Mouse (Mus musculus) forebrain, embryonic 11.5 days (tissue): ENCODE data around the gene Nprl3. TPM values are rescaled to one million over a fixed set of nuclear protein-coding genes. Genes with fewer than 3 reads are reported as not detected.
A peak's percentile ranks its signal among the peaks of the same experiment; 100 is the strongest.

ENCODE experiments used
- ATAC-seq: fragments of 200-750 bp; cut with Nextera tagmentation; replicated peaks from 2 replicates; pipeline ENCODE4 v1.8.0; 2017; ENCODE audit warnings: moderate TSS enrichment; ENCODE audit not compliant: low FRiP score
- DNase-seq: peaks from one replicate; pipeline ENCODE4 v3.0.0-alpha.2; 2017; ENCODE audit warnings: low spot score
- H3K27ac ChIP-seq: fragments of 300-500 bp; sonication (generic); 2 replicates; pipeline ENCODE4 v1.5.1; 2014; ENCODE audit warnings: low read depth, low read length
- H3K27me3 ChIP-seq: fragments of 300-500 bp; sonication (generic); 2 replicates; pipeline ENCODE4 v1.6.1; 2014; ENCODE audit warnings: mild to moderate bottlenecking, low read length, mixed read lengths; ENCODE audit not compliant: control insufficient read depth, insufficient read depth
- H3K36me3 ChIP-seq: fragments of 300-500 bp; sonication (generic); 2 replicates; pipeline ENCODE4 v1.6.1; 2014; ENCODE audit warnings: mild to moderate bottlenecking, low read length, moderate library complexity, mixed read lengths; ENCODE audit not compliant: control insufficient read depth, insufficient read depth
- H3K4me1 ChIP-seq: fragments of 300-500 bp; sonication (generic); replicated peaks from 2 replicates; pipeline ENCODE4 v1.6.1; 2014; ENCODE audit warnings: low read length, mixed read lengths; ENCODE audit not compliant: control insufficient read depth, insufficient read depth
- H3K4me2 ChIP-seq: fragments of 300-500 bp; sonication (generic); 2 replicates; pipeline ENCODE4 v1.6.1; 2014; ENCODE audit warnings: low read depth, mild to moderate bottlenecking, low read length, moderate library complexity, mixed read lengths; ENCODE audit not compliant: severe bottlenecking
- H3K4me3 ChIP-seq: fragments of 300-500 bp; sonication (generic); 2 replicates; pipeline ENCODE4 v1.5.1; 2014; ENCODE audit warnings: low read depth, low read length
- H3K9ac ChIP-seq: fragments of 300-500 bp; sonication (generic); 2 replicates; pipeline ENCODE4 v1.6.1; 2014; ENCODE audit warnings: low read length
- H3K9me3 ChIP-seq: fragments of 300-500 bp; sonication (generic); 2 replicates; pipeline ENCODE4 v1.6.1; 2016; ENCODE audit warnings: low read length, mixed read lengths; ENCODE audit not compliant: control insufficient read depth
- WGBS: fragments of 180-500 bp; shearing (Covaris S2); extraction: QIAGEN DNeasy Blood & Tissue Kit; methylation state at CpG from one replicate; pipeline ENCODE4 v1.1.7; 2014; 5-methylcytosine and 5-hydroxymethylcytosine counted together
- polyA plus RNA-seq: library from polyadenylated mRNA; unstranded; fragments of >200 nt; fragmentation: Nextera tagmentation; extraction: Ambion mirVana; gene quantifications from 2 replicates; pipeline ENCODE4 v1.2.1, GENCODE M21; 2014

The Nprl3 gene
- polyA plus RNA-seq, 1 experiment from 2014 or later, result 44.5 TPM

DNA sequence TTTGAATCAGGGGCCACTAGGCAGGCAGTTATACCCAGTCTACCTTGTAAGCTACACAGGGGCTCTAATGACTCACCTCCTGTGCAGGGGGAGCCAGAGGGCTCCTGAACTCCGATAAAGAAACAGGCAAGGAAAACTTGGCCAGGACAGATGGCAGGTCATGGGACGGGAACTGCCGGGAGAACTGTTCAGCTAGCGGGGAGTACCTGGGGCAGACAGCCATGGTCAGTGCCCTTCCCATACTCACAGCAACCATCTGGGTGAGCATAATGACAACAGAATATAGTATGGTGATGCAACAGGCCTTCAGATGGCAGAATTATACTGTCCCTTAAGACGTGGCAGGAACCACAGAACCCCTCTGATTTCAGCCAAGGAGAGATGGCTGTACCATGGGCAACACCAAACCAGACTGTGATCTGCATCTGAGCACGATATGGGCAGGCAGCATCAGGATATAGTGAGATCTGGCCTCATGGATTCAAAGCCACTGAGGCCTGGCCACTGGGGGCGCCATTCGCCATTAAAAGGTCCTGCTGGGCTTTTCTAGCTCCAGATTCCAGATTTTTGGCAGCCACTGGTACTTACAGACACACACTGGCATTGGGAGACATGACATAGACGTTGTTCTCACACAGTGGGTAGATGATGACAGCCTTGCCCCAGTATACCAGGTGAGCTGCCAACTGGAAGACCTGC is 30.6 kb downstream of the Nprl3 start:
- no peak; the same call in 1 of the 2 replicates for ATAC-seq
- WGBS, result 60% methylated on average over 9 of the region's 9 CpGs
- H3K36me3 ChIP-seq, result no peaks in the 10 kb centered on the region; the same call in 1 of the 2 replicates

DNA sequence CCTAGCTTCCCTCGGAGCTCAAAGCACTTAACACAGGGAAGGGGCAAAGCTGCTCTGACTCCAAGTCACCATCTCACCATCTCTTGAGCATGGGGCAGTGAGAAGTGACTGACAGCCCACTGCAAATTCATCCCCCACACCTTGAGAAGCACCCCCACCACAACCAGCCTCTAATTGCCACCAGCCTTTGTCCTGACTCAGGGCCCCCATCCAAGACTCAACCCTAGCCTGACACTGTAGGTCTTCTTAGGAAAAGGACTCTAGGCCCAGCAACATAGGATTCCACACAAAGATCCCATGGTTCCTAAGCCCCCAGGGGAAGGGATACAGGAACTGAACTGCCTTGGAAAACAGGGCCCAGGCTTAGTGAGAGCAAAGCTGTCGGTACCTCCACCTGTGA is 31.4 kb downstream of the Nprl3 start:
- 86% methylated on average over 2 of the region's 2 CpGs for WGBS
- Histone ChIP-seq H3K9ac (no peak overlapping the region), H3K27me3 (no peaks in the 10 kb centered on the region), H3K4me2 (no peak overlapping the region), H3K4me3 (no peak overlapping the region), H3K36me3 (peaks cover 6% of the 10 kb centered on the region; the same call in 1 of the 2 replicates), H3K4me1 (no peaks in the 10 kb centered on the region), H3K27ac (no peak overlapping the region), H3K9me3 (no peaks in the 10 kb centered on the region)
- no peak for ATAC-seq
- no peak for DNase-seq

More for the DNA sequence above, 30.6 kb downstream of the Nprl3 start:
- DNase-seq, result peak; percentile 77
- Histone ChIP-seq H3K4me2 (no peak overlapping the region), H3K27me3 (no peaks in the 10 kb centered on the region), H3K9me3 (no peaks in the 10 kb centered on the region), H3K9ac (no peak overlapping the region), H3K4me3 (no peak overlapping the region), H3K4me1 (no peaks in the 10 kb centered on the region), H3K27ac (no peak overlapping the region)

DNA sequence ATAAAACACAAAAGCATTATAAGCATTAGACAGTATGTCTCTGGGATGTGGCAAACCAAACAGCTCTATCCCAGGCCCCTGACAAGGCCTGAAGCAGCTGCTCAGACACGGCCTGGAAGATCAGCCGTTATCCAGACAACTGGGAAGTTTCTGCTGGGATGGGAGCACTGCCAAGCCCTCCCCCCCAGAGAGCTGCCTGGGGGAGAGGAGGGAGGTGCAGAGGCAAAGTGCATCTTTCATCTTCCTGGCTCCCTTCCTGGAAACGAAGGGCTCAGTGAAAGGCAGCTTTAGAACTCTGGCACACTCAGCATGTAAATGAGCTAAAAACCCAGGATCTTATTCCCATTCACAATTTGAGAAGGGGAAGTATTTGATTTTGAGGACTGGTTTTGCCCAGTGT is 31.9 kb downstream of the Nprl3 start:
- no peaks in the 10 kb centered on the region for H3K4me1 ChIP-seq
- ATAC-seq (no peak), DNase-seq (no peak)
- no peak overlapping the region for H3K4me3 ChIP-seq
- H3K9ac ChIP-seq, result no peak overlapping the region
- H3K9me3 ChIP-seq, result no peaks in the 10 kb centered on the region
- no peaks in the 10 kb centered on the region for H3K27me3 ChIP-seq
- H3K36me3 ChIP-seq, result peaks cover 6% of the 10 kb centered on the region; the same call in 1 of the 2 replicates
- H3K27ac ChIP-seq, result no peak overlapping the region
- WGBS, result 76% methylated on average over 3 of the region's 3 CpGs
- H3K4me2 ChIP-seq, result no peak overlapping the region

DNA sequence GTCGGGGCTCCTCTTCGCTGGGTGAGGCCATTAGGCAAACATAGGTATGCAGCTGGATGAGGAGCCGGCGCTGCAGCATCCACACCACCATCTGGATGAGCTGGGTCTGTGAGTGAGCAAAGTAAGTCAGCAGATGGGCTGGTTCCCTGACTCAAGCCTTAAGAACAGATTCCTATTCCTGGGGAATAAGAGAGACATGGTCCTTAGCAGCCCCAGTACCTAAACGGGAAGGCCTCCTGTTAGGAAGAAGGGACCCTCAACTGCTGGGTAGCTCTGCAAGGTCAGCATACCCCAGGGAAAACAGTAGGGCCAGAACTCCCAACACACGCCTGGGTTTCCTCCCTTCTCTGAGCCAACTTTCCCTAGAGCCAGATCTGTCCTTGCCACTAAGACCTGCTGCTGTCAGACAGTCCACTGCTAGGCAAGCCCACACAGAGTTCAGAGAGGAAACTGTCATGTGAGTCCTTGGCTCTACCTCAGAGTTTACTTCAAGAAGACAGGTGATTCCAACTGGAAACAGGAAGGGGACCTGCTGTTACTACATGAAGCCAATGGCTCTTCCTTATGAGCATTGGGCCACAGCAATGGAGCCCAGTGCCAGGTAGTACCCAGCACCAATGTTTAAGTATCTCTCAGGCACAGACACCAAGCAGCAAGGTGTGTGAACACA is 32.6 kb downstream of the Nprl3 start:
- Histone ChIP-seq H3K36me3 (peaks cover 6% of the 10 kb centered on the region; the same call in 1 of the 2 replicates), H3K9me3 (no peaks in the 10 kb centered on the region), H3K27ac (no peak overlapping the region), H3K4me2 (no peak overlapping the region), H3K27me3 (no peaks in the 10 kb centered on the region), H3K4me1 (no peaks in the 10 kb centered on the region), H3K4me3 (no peak overlapping the region), H3K9ac (no peak overlapping the region)
- DNase-seq (no peak), ATAC-seq (no peak)
- 94% methylated on average over 6 of the region's 6 CpGs for WGBS

DNA sequence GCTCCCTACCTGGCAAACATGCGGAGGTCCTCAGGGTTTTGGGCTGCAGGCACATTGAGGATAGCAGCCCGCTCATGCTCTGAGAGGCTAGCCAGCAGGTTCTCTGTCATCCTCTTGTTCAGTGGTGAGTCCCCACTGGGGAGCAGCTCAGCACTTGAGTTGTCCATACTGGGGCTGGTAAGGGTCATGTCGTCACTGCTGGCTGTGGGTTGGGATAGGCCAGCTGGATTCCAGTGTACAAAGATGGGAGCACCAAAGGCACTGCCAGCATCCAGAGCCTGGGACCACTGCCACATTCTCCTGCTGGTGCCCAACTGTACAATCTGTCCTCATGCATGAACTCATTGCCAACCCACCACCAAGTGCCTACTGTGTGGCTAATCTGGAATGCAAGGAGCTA is 33.6 kb downstream of the Nprl3 start:
- Histone ChIP-seq H3K36me3 (peaks cover 6% of the 10 kb centered on the region; the same call in 1 of the 2 replicates), H3K9me3 (no peaks in the 10 kb centered on the region), H3K4me2 (no peak overlapping the region), H3K4me3 (no peak overlapping the region), H3K9ac (no peak overlapping the region), H3K27ac (no peak overlapping the region), H3K27me3 (no peaks in the 10 kb centered on the region), H3K4me1 (no peaks in the 10 kb centered on the region)
- no peak for ATAC-seq
- 88% methylated on average over 3 of the region's 3 CpGs for WGBS
- DNase-seq, result no peak

DNA sequence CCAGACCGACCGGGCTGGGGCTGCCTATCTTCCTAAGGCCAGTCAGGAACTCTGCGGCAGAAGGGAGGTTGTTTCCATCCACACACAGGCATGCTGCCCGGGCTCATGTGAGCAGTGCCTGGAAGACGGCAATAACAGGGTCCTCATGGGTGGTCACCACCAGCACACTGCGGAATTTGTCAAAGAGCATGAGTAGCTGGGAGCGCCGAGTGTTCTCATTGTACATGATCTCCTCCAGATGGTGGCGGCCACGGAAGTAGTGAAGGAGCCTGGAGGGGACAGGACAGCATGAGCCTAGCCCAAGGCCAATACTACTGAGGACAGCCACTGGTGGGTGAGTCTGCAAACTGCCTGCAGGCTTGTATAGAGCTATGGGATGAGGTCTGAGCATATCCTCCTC is 34.7 kb downstream of the Nprl3 start:
- no peak for DNase-seq
- 85% methylated on average over 10 of the region's 10 CpGs for WGBS
- no peak for ATAC-seq
- Histone ChIP-seq H3K9me3 (no peaks in the 10 kb centered on the region), H3K27me3 (no peaks in the 10 kb centered on the region), H3K27ac (no peak overlapping the region), H3K4me2 (no peak overlapping the region), H3K4me1 (no peaks in the 10 kb centered on the region), H3K36me3 (peaks cover 6% of the 10 kb centered on the region; the same call in 1 of the 2 replicates), H3K9ac (no peak overlapping the region), H3K4me3 (no peak overlapping the region)

DNA sequence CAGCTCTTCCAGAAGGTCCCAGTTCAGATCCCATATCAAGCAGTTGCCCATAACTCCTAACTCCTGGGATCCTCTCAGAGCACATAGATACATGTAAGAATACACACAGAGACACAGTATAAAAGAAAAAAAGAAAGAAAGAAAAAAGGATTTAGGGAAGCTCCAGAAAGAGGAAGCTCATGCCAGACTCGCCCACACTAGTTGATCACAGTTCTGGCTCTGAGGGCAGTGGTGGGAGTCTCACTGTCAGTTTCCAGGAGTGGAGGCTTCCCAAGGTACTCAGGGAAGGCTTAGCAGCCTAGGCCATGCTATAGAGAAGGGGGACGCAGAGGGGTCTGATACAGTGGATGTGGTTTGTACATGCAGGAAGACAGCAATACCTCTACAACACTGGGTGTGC is 36.4 kb downstream of the Nprl3 start:
- no peak overlapping the region for H3K4me3 ChIP-seq
- peaks cover 6% of the 10 kb centered on the region; the same call in 1 of the 2 replicates for H3K36me3 ChIP-seq
- H3K27me3 ChIP-seq, result no peaks in the 10 kb centered on the region
- no peak overlapping the region for H3K9ac ChIP-seq
- H3K27ac ChIP-seq, result no peak overlapping the region
- DNase-seq, result no peak
- H3K4me1 ChIP-seq, result peaks cover 2% of the 10 kb centered on the region; the same call in 1 of the 2 replicates
- no peak overlapping the region for H3K4me2 ChIP-seq
- H3K9me3 ChIP-seq, result no peaks in the 10 kb centered on the region
- 95% methylated on average over 2 of the region's 2 CpGs for WGBS
- ATAC-seq, result no peak

DNA sequence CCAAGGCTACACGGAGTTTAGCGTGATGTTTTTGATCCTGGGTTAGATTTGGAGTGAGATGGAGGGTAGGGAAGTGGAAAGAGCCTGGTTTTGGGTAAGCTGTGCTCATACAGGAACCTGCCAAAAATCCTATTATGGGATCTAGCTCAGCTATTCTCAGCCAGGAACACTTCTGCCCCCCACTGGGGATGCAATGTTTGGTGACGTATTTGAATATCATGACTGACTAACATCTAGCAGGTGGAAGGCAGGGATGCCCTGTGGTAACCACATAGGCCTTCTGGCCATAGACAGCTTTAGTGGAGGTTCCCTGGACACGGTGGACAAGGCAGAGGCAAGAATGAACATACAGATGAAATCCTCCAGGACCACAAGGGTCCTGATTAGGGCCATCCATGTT is 37.3 kb downstream of the Nprl3 start:
- no peak for DNase-seq
- H3K4me3 ChIP-seq, result no peak overlapping the region

More for the DNA sequence above, 37.3 kb downstream of the Nprl3 start:
- Histone ChIP-seq H3K9ac (no peak overlapping the region), H3K27me3 (no peaks in the 10 kb centered on the region), H3K36me3 (peaks cover 6% of the 10 kb centered on the region; the same call in 1 of the 2 replicates), H3K9me3 (no peaks in the 10 kb centered on the region), H3K27ac (no peak overlapping the region), H3K4me2 (no peak overlapping the region), H3K4me1 (peaks cover 2% of the 10 kb centered on the region; the same call in 1 of the 2 replicates)
- WGBS, result 91% methylated on average over 4 of the region's 4 CpGs
- ATAC-seq, result no peak
